Mouse (Mus musculus) heart, postnatal 0 days (tissue): ENCODE results near the gene Cpm.

Experiments used
- CTCF ChIP-seq: IDR thresholded peaks from 2 replicates; pipeline ENCODE4 v1.5.1; 2016; ENCODE audit warnings: antibody characterized with exemption, control low read depth, low read depth
- EP300 ChIP-seq: IDR thresholded peaks from 2 replicates; pipeline ENCODE4 v1.6.1; 2016; ENCODE audit warnings: antibody characterized with exemption, low read depth

GRCm38 (mm10) chr10:117628363-117629168, 734 bp upstream of the Cpm start:
- TF ChIP-seq CTCF (no peak), EP300 (no peak)
